Mouse (Mus musculus) megakaryocyte, embryonic 14.5 days (primary cell): ENCODE results near the gene Cpe.

ENCODE experiments used
- FLI1 ChIP-seq: IDR thresholded peaks from 2 replicates; pipeline ENCODE4 v1.6.1; 2012; ENCODE audit warnings: low read length, inconsistent platforms, mixed read lengths
- GATA1 ChIP-seq: IDR thresholded peaks from 3 replicates; pipeline ENCODE4 v1.6.1; 2012; ENCODE audit warnings: mixed read lengths, low read length, inconsistent platforms, borderline replicate concordance

GRCm38 (mm10) chr8:64613663-64614062 lies 79.2 kb downstream of the Cpe start:
- TF ChIP-seq GATA1 (no peak), FLI1 (no peak)
